Mouse (Mus musculus) adrenal gland, postnatal 4 days (tissue): ENCODE results near the gene Cnih1. TPM values are rescaled to one million over a fixed set of nuclear protein-coding genes. Genes with fewer than 3 reads are reported as not detected.
"Not testable (repeated sequence)": the region's sequence is repeated elsewhere in the genome, so short reads cannot be mapped to it uniquely, and the experiment has no call there.

ENCODE experiments used
- DNase-seq, 2 experiments: peaks; one replicate each; pipeline ENCODE4 v3.0.0; 2021 to 2022; ENCODE audit warnings: low spot score in 2 of 2, mixed read lengths in 2 of 2
- long read RNA-seq, 2 experiments: library from polyadenylated mRNA; stranded (forward); transcript quantifications; one replicate each; pipeline ENCODE4 v2.0.0; 2021
- total RNA-seq, 2 experiments: library from RNA; stranded (reverse); gene quantifications; 2 replicates each; pipeline ENCODE4 v1.2.3; 2021

The Cnih1 gene
- total RNA-seq = 10 to 100 TPM; 97.2 to 98.1 TPM
- long read RNA-seq, experiment 1, transcript Cnih1-201 (5 exons, 1,538 nt) = major isoform, 64 of 72 reads
- long read RNA-seq, experiment 1, partial matches to known transcripts = 1 of 72 reads
- long read RNA-seq, experiment 1, other reads (novel, unspliced or antisense) = 7 of 72 reads
- long read RNA-seq, experiment 2, transcript Cnih1-201 (5 exons, 1,538 nt) = major isoform, 103 of 114 reads
- long read RNA-seq, experiment 2, partial matches to known transcripts = 0 of 114 reads
- long read RNA-seq, experiment 2, other reads (novel, unspliced or antisense) = 11 of 114 reads

DNA sequence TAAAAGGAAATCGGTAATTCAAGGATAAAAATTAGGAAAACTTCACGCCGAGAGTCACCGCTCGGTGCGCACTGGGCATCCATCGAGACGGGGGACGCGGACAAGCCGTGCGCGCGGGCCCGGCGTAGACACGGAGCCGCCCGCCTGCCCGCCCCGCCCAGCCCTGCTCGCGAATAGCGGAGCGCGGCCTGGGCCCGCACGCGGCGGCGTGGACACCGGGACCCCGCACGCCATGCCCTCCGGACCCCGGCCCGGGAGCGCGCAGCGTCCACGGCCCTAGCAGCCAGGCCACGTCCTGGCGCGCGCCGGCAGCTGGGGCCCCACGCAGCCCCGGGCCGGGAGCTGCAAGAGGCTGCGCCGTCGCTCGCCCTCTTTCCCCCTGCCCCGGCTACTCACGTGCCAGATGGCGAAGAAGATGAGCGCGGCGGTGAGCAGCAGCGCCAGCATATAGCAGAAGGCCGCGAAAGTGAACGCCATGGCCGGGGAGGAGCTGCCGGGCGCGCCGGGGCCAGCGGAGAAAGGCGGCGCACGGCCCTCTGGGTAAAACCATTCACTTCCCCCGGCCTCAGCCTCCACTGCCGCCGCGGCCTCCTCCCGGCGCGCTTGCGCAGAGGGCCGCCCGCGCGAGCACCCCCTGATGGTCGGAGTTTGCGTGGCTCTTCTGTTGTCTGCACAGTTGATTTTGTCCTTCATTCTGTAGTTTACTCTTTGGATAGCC, at the start of gene Cnih1:
Gene Cnih1 (minus strand): TSS at position 625 of the 718 bp plus-strand sequence.
- DNase-seq = peak; percentile 79 to 86

DNA sequence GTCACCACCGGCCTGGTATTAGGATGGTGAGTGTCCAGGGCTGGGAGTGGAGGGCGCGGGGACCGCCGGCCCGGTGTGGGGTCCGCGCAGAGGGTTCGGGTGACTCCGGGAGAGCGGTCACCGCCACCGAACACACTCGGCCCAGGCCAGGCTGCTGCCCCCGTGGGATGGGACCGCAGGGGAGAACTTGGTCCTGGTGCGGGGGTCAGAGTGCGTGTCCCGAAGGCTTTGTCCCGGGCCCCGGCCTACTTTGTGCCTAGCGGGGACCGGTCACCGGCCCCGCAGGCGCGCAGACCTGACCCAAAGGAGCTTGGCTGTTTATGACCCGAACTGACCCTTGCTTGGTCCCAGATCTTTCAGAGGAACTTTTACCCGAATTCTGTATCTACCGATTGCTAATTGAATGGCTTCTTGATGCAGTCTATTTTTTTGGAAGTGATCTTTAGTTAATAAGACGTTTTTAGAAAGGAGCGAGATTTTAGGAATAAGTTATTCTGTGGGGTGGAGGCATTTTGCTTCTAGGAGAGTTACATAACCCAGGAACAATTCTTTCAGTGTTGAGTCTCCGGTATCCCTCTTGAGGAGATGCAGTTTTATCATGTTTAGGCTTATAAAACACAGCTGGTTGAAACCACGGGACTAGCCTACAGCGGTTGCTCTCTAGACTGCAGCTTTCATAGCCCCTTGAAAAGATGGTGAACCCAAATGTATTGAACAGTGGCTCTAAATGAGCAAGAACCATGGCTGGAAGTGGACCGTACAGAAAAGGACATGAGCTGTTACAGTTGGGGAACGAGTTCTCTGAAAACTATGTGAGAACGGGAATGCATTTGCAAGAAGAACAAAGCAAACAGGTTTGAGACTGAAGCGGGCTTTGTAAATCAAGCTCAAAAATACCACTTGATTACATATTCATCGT, 44.4 kb upstream of the Cnih1 start:
- DNase-seq = peak in 1 of 2 experiments; percentile 26

DNA sequence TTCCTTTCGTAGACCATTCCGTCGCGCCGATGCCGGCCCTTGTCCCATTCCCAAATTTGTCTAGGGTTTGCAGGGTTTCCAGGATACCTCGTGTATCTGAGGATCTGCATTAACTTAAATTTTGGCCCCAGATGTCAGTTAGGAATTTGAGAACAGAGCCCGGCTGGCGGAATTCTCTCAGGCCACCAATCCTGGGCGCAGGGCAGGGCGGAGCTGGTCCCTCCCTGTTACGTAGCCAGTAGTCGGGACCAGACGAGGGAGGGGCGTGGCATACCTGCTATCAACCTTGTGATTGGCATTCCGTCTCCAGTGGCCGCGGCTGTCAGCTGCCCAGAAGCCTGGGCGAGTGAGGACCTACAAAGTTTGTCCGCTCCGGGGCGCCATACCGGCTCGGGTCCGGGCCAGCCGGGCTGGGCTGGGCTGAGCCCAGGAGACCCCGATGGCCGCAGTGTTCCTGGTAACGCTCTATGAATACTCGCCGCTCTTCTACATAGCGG, 43.7 kb upstream of the Cnih1 start, which contains the start of gene Cgrrf1:
Gene Cgrrf1 (plus strand): TSS at position 289 of the 497 bp plus-strand sequence.
- DNase-seq = peak; percentile 87 to 93

DNA sequence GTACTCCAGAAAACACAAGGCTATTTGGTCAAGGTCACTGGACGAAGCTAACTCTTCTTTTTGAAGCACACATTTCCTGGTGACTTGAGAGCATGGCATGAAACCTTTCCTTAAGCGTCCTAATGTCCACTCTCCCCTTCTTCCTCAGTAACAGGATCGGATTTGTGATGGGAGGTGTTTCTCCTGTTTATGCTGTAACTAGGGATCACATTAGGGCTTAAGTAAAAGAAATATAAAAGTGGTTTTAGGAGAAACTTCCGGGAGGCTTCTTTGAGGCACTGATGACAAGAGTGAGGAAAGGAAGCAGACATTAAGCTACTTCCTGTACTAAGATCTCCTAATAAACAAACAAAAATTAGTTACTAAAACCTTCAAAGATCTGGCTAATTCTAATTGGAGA, 43.1 kb upstream of the Cnih1 start:
- no peak for DNase-seq

DNA sequence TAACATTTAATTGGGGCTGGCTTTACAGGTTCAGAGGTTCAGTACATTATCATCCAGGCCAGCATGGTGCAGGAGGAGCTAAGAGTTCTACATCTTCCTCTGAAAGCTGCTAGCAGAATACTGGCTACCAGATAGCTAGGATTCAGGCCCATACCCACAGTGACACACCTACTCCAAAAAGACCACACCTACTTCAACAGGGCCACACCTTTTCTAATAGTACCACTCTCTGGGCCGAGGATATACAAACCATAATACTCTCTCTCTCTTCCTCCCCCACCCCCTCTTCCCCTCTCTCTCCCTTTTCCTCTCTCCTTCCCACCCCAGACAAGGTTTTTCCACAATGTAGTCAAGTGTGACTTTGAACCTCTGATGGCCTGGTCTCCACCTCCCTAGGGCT, 39.2 kb upstream of the Cnih1 start:
- DNase-seq = no peak

DNA sequence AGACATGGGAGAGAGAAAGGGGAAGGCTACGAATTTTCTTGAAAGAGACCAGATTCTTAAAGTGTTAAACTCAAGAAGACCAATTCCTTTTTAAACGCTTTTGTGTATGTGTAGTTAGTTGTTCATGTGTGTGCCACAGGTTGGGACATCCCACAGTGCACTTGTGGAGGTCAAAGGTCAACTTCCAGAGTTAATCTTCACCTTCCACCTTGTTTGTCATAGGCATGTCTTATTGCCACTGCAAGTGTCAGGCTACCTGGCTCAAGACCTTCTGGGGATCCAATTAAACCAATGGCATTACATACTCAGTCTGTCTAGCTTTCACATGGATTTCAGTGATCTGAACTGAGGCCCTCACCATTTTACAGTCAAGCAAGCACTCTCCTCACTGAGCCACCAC, 35.8 kb upstream of the Cnih1 start:
- DNase-seq = no peak

DNA sequence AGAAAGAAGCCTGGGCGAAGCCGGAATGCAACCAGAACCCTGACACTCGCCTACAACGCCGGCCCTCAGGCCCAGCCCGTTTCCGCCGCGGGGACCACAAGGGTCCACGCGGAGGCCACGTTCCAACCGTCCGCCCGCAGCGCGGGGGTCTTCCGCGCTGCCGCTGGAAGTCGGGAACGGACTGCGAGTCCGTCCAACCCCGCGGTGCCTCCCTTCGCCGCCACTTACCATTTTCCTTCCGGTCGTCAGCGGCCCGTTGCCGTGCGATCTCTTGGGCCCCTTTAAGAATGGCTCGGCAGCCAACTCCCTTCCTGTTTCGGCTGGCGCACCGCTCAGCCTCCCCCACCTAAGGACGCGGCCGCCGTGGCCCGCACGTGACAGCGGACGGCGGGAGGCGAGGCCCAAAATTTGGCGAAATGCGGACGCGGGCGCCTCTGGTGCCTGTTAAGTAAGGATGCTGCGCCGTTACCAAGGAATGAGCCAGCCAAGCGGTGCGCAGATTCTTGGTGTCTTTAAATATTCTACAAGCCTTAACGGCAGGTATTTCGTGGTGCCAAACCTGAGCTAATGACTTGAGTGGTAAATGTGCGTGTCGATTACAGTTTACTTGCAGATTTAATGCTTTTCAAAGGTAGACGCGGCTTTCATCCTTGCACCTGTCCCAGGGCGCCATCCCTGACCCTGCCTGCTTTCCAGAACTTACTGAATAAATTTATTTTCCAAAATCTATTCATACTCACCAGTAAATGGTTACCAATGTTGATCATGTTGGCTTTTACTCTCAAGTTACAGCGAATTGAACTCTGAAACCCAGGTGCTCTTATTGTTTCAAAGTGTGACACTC, 33.9 kb upstream of the Cnih1 start, which contains the start of gene Gmfb:
Gene Gmfb (minus strand): TSS at position 370 of the 844 bp plus-strand sequence.
- peak; percentile 93 to 95 for DNase-seq

DNA sequence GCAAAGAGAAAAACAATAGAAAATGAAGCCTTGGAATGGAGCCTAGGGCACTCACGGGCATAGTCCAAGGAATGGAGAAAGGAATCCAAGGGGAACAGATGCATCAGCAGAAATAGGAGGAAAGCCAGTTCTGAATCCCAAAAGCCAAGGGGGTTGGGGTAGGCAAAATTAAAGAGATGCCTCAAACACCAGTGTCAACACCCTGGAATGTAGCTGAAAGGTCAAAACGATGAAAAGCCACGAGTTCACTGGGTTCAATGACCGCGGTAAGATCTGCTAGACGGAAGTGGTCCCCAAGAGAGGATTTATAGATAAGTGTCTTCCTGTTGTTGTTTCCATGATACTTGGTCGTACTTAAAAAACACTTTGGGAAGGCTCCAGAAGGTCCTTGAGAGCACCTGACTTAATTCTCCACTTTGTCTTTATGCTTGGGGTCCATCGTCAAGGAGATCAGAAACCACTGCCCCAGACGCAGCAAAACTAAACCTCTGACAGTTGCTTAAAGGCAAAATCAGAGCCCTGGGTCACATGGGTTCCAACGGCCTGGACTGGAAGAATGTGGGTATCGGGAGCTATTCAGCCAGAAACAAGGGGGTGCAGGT, 33.2 kb upstream of the Cnih1 start:
- no peak for DNase-seq

DNA sequence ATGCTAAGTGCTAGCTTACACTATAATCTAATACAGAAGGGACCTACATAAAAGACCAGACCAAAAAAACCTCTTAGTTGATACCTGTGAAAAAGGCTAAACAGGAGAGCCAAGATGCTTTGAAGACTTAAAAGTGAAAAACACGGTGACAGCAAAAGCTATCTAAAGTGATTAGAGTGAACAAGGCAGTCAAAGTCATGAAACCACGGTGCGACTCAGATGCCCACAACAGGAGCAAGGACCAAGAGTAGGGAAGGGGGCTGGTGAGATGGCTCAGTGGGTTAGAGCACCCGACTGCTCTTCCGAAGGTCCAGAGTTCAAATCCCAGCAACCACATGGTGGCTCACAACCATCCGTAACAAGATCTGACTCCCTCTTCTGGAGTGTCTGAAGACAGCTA, 31.8 kb upstream of the Cnih1 start:
- not testable (repeated sequence) for DNase-seq

DNA sequence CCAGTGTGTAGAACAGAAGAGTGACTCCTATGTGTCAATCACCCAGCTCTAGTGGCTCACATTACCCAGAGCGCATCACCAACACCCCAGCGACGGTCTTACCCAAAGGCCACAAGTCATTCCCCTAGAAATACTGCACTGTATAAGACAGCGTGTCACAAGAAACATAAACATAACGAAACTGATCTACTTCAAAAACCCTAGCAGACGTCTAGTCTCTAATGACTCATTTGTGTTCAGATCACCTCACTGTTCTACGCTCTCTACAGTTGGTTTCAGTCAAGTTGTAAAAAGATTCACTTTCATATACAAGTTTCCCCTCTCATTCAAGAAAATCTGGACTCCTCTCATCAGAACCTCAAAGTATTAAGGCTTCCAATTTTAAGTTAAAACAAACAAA, 30.5 kb upstream of the Cnih1 start:
- DNase-seq = no peak

DNA sequence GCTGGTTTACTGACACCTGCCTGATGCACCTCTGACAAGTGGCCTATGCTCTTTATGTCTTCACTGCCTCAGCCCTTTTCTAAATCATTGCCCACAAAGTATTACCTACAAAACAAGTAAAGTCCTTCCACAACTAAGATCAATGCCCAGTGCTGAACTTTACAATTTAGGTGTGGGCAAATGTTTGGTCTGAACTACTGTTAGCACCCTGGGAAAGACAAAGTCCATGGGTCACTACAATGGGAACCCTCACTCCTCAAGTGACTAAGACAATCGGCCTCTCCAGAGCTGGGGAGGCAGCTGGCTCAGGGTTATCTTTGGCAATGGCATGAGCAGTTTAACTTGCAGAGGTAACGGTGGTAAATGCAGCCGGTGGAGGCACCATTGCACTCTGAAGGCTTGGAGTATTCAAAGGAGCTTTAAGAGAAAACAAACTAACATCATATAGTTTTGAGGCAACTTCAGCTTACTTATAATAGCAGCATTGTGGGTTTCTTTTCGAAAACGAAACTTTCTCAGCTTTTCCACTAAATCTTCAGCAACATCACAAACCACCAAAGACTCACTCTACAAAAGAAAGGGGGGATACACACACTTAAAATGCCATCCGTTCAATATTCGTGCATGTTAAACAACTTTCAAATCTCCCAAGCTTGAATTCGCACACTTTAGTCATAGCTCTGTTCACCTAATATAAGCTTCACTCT, 28.9 kb upstream of the Cnih1 start:
- DNase-seq = no peak

DNA sequence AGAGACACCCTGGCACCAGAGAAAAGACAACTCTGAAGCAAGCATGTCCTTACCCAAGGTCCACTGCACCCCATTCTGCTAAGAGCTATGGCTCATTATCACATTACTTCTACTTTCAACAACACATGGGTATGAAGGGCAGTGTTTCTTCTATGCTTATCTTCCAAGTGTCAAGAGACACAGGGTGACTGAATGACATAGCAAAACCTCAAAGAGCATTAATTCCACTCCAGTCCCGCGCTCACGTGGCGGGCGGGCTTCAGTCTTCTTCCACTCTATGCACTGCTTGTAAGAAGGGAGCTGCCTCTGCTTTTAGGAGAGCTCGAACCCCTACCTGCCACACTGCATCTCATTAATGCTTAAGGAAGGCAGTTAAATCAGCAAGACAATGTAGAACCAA, 27.4 kb upstream of the Cnih1 start:
- no peak for DNase-seq

DNA sequence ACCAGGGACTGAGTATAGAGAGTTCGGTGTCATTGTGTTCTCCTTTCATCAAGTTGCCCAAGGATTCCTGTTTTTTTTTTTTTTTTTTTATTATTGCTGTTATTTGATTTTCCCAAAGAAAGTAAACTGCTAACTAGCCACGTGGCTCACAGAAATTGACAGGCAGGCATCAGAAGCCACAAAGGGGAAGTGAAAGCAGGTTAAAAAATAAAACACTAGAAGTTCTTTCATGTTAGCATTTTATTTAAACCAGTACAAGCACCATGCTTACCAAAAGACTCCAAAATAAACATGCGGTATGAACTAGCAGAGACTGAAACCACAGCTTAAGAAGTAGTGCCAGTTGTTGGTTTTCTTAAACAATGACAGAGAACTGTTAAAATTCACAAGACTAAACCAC, 19.7 kb upstream of the Cnih1 start:
- DNase-seq = no peak

DNA sequence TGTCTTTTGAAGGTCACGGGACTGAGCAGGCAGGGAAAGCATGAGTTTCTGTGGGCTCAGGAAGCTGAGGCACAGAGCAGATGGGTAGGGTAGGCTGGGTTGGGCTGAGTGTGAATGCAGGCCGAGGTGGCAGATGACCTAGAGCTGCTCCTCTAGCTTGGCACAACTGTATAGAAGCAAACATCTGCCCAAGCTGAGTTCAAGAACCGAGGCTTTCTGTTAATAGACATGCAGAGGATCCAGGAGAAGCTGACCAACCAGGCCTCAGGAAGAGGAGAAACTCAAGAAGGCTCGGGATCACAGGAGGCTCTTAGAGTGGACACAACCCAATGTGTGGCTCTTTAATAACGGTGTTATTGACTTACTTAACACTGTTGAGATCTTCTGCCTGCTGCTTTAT, 18.0 kb upstream of the Cnih1 start:
- DNase-seq = no peak

DNA sequence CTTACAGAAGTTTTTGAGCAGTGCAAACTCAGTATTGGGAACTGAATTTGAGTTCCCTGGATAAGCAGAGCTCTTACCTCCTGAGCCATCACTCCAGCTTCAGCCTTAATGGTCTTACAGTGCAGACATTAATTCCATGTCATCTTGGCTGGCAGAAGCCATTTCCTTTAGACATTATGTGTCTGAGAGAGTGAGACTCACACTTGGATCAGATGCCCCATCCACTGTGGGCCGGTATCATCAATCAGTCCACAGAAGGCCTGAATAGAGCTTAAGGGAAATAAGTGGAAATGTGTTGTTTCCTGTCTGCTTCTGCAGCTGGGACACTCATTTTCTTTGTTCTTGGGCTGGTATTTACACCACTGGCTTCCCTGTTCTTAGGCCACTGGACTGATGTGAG, 15.6 kb upstream of the Cnih1 start:
- DNase-seq = no peak

DNA sequence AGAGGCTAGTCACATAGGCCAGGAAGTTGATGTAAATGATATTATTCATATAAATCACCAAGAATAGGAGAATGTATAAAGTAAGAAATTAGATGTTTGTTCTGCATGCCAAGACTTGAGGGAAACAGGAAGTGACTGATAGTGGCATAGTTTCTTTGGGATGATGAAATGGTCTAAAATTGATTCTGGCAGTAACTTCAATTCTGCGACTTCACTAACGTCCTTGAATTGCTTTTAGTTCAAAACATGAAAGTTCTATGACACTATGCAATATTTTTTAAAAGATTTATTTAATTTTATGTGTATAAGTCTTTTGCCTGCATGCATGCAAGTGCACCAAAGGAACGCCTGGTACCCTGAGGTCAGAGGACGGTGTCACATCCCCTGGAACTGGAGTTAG, 15.0 kb upstream of the Cnih1 start:
- no peak for DNase-seq

DNA sequence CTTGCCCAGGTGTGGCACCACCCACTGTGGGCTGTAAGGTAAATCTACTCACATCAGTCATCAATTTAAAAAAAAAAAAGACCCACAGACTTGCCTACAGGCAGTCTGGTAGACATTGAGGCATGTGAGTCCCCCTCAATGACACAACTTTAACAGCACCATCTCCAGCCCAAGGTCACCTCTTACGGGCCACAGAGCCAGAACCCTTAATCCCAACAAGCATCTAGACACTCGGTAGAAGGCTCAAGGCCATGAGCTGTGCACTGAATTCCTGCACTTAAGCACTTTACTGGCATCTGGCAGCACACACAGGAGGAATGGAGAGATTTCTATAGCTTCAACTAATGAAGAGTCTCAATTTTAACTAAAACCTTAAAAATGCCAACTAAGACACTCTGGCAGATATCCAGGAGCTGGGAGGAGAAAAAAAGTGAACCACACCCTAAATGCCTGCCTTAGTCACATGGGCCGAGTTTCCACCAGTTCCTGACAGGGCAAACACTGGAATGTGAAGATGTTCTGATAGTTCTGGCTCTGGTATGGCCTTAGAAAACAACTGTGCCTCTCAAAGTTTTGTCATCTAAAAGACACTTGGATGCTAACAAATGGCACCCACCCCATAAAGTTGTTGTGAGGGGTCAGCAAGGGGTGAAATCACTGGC, 12.6 kb upstream of the Cnih1 start:
- DNase-seq = no peak

DNA sequence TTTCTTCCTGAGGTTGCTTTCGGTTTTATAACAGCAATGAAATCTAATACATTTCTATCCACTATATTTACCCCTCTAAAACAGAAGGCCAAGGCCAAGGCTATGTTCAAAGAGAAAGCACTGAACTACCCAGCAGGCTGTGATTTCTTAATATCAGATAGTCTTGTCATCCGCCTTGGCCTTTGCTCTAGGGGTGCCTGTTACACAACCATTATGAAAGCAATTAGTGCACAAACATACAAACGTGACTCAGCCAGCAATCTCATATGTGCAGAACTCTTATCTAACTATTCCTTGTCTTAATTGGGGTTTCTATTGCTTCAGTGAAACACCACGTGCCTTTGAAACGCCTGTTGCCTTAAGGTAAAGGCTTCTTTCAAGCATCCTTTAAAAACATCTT, 5.9 kb upstream of the Cnih1 start:
- no peak for DNase-seq

DNA sequence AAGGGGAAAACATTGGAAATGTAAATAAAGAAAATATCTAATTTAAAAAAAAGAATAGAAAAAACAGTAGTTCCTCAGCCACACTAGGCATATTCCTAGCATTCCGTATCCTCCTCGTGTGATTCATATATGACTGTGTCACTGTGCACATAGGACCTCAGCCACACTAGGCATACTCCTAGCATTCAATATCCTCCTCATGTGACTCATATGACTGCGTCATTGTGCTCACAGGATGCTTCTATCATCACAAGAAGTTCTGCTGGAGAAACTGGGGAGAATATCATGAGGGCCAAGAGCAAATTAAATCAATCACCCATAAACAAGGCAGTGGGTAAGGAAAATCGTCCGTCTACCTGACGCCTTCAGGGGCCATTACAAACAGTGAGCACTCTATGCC, 2.5 kb upstream of the Cnih1 start:
- no peak for DNase-seq
